9 mouse cellular contexts compared by ENCODE assay signal in genomic region chr5:120435731-120436501, GRCm38 (mm10). TPM values are rescaled to one million over a fixed set of nuclear protein-coding genes. Genes with fewer than 3 reads are reported as not detected.
DNase-seq lines count a peak whose midpoint lies in the region; ATAC-seq and TF ChIP-seq lines count a peak whose summit lies in the region.
"Had no signal": no experiment of that assay in that cellular context is flagged by ENCODE, and none has a peak within 500 bp of the region (broad histone marks: within the 10 kb centered on the region; RNA-seq: fewer than 3 reads in every experiment).

No protein-coding gene starts in this region.

- H3K9me3 ChIP-seq in neural tube, embryonic 15.5 days (replicated peaks) = no peaks in the 10 kb centered on the region

- TF ChIP-seq POLR2A in embryonic fibroblast, embryonic 13.5 days (IDR thresholded peaks at IDR 0.05; ENCODE audit: low read depth, low read length) = no peak

- no peak for ATAC-seq in neural tube, embryonic 15.5 days (ENCODE audit: low FRiP score)

- H3K9ac ChIP-seq in neural tube, embryonic 15.5 days (replicated peaks) = peak overlapping the region; percentile 65

- no peaks in the 10 kb centered on the region for H3K4me1 ChIP-seq in embryonic fibroblast, embryonic 13.5 days (ENCODE audit: control insufficient read depth, insufficient read depth, low read length)
- H3K4me1 ChIP-seq in neural tube, embryonic 15.5 days = peaks cover 26% of the 10 kb centered on the region

- H3K4me3 ChIP-seq in embryonic fibroblast, embryonic 13.5 days (ENCODE audit: insufficient read depth, low read length) = peak overlapping the region; percentile 34
- H3K4me3 ChIP-seq in neural tube, embryonic 15.5 days (replicated peaks) = peak overlapping the region; percentile 54
- H3K4me3 ChIP-seq in layer of hippocampus, adult 2 months = no peak overlapping the region

- peaks cover 76% of the 10 kb centered on the region for H3K27me3 ChIP-seq in neural tube, embryonic 15.5 days (replicated peaks)

- H3K27ac ChIP-seq in embryonic fibroblast, embryonic 13.5 days (ENCODE audit: insufficient read depth, low read length) = no peak overlapping the region
- peak overlapping the region; percentile 79 for H3K27ac ChIP-seq in neural tube, embryonic 15.5 days (replicated peaks)
- no peak overlapping the region for H3K27ac ChIP-seq in layer of hippocampus, adult 2 months

- no peaks in the 10 kb centered on the region for H3K36me3 ChIP-seq in neural tube, embryonic 15.5 days

- DNase-seq in kidney, adult 11 months = peak; percentile 22
- no peak for DNase-seq in kidney, postnatal 25 days
- DNase-seq in kidney, postnatal 36 days = peak; percentile 10 to 60
- DNase-seq in T-cell, adult 2 months (ENCODE audit: low spot score) = no peak
- DNase-seq in frontal cortex, postnatal 14 days (ENCODE audit: low spot score in 2 of 2) = no peak
- DNase-seq in layer of hippocampus, adult 2 months (ENCODE audit: low spot score in 2 of 2) = no peak

- H3K4me2 ChIP-seq in neural tube, embryonic 15.5 days = peak overlapping the region; percentile 55

- WGBS in neural tube, embryonic 15.5 days = under 1% methylated on average over 45 of the region's 47 CpGs

- no peak for TF ChIP-seq CTCF in embryonic fibroblast, embryonic 13.5 days (IDR thresholded peaks at IDR 0.05; ENCODE audit: borderline replicate concordance, insufficient read depth, low read length)
- no peak for TF ChIP-seq CTCF in layer of hippocampus, adult 2 months (conservative IDR thresholded peaks at IDR 0.05)

RNA-seq across cellular contexts. Expression of gene Lhx5, which starts 4.4 kb away (rescaled TPM):
- not detected in 2 replicates for polyA plus RNA-seq in embryonic fibroblast, embryonic 13.5 days (2011; ENCODE audit: insufficient read length, low read depth, missing spikeins)
- 18.7 and 22.4 TPM in 2 replicates for polyA plus RNA-seq in neural tube, embryonic 15.5 days (2015; fragmentation: Nextera tagmentation; extraction: Ambion mirVana)
- under 1 TPM in 1 of 2 experiments, not detected in 1; 0.36 TPM for total RNA-seq in layer of hippocampus, adult 2 months (2021)
- total RNA-seq: heart, adult 18-20 months had no signal

RNA-seq across cellular contexts. Expression of gene Sdsl, which starts 36.7 kb away (rescaled TPM):
- 1.2 and 1.8 TPM in 2 replicates for polyA plus RNA-seq in embryonic fibroblast, embryonic 13.5 days (2011; ENCODE audit: insufficient read length, low read depth, missing spikeins)
- 7.9 TPM in 2 replicates for polyA plus RNA-seq in neural tube, embryonic 15.5 days (2015; fragmentation: Nextera tagmentation; extraction: Ambion mirVana)
- 1 to 10 TPM; 7.9 to 8.5 TPM for total RNA-seq in layer of hippocampus, adult 2 months (2021)

RNA-seq across cellular contexts. Expression of gene Sds, which starts 40.4 kb away (rescaled TPM):
- polyA plus RNA-seq in embryonic fibroblast, embryonic 13.5 days (2011; ENCODE audit: insufficient read length, low read depth, missing spikeins) = not detected in 2 replicates
- polyA plus RNA-seq in neural tube, embryonic 15.5 days (2015; fragmentation: Nextera tagmentation; extraction: Ambion mirVana) = not detected in 2 replicates
- total RNA-seq in layer of hippocampus, adult 2 months (2021) = under 1 TPM in 1 of 2 experiments, not detected in 1; 0.31 TPM

Comparison
In these comparisons a context has a peak if more than half of its experiments do, and no peak if none do; other contexts are left out.
1. DNase-seq: peak in kidney, adult 11 months (single experiment) and kidney, postnatal 36 days (2 of 2); none in kidney, postnatal 25 days (0 of 2), T-cell, adult 2 months (single experiment), frontal cortex, postnatal 14 days (0 of 2) and layer of hippocampus, adult 2 months (0 of 2).
2. RNA of gene Lhx5, which starts 4.4 kb away (polyA plus RNA-seq): 18.7 to 22.4 TPM in neural tube, embryonic 15.5 days; not detected in embryonic fibroblast, embryonic 13.5 days; every median in the first group is over 10 times any median in the second.